Mouse (Mus musculus) mouse embryonic stem cell (cell line): Measurements from ENCODE around the gene Mphosph9.

Experiments
- in situ Hi-C, 2 experiments: fragments of 300-500 bp; cut with MboI; formaldehyde crosslinking; loops; 1 replicate in 1 of 2; 3 replicates in 1 of 2; pipeline ENCODE4 v1.14.3; 2019 to 2020; ENCODE audit warnings: low sequenced_read_pairs in 2 of 2, low pct_unique_long_range_greater_than_20kb in 1 of 2, mixed read lengths in 1 of 2; ENCODE audit not compliant: unreplicated experiment in 1 of 2

The Mphosph9 gene

GRCm38 (mm10) chr5:124247986-124248626, 79.7 kb downstream of the Mphosph9 start:
- in situ Hi-C loops: no loop called here

GRCm38 (mm10) chr5:124247296-124247695, 80.5 kb downstream of the Mphosph9 start:
- in situ Hi-C loops: no loop called here

- in situ Hi-C loops: no loop called here
Measured at GRCm38 (mm10) chr5:124244885-124245284, 82.9 kb downstream of the Mphosph9 start.

GRCm38 (mm10) chr5:124244449-124244848, 83.3 kb downstream of the Mphosph9 start:
- in situ Hi-C loops: no loop called here

- in situ Hi-C loops: no loop called here
Measured at GRCm38 (mm10) chr5:124243236-124243901, 84.4 kb downstream of the Mphosph9 start.

GRCm38 (mm10) chr5:124241686-124242444, 85.9 kb downstream of the Mphosph9 start:
- in situ Hi-C loops: no loop called here

GRCm38 (mm10) chr5:124240841-124241685, 86.7 kb downstream of the Mphosph9 start:
- in situ Hi-C loops: no loop called here

- in situ Hi-C loops: no loop called here
Measured at GRCm38 (mm10) chr5:124236180-124236579, 91.6 kb downstream of the Mphosph9 start.

- in situ Hi-C loops: no loop called here
Measured at GRCm38 (mm10) chr5:124234778-124235177, 93.0 kb downstream of the Mphosph9 start.

GRCm38 (mm10) chr5:124233874-124234661, 93.7 kb downstream of the Mphosph9 start:
- in situ Hi-C loops: no loop called here

- in situ Hi-C loops: no loop called here
Measured at GRCm38 (mm10) chr5:124233144-124233465, 94.7 kb downstream of the Mphosph9 start.

- in situ Hi-C loops: no loop called here
Measured at GRCm38 (mm10) chr5:124232360-124233143, 95.2 kb downstream of the Mphosph9 start.

GRCm38 (mm10) chr5:124230461-124230860, 97.3 kb downstream of the Mphosph9 start:
- in situ Hi-C loops: no loop called here

GRCm38 (mm10) chr5:124227193-124227592, 100.6 kb downstream of the Mphosph9 start:
- in situ Hi-C loops: no loop called here

- in situ Hi-C loops: no loop called here
Measured at GRCm38 (mm10) chr5:124226494-124226893, 101.3 kb downstream of the Mphosph9 start.

GRCm38 (mm10) chr5:124225891-124226290, 101.9 kb downstream of the Mphosph9 start:
- in situ Hi-C loops: no loop called here

- in situ Hi-C loops: no loop called here
Measured at GRCm38 (mm10) chr5:124224321-124225092, 103.3 kb downstream of the Mphosph9 start.
